Mouse (Mus musculus) ES-Bruce4 (cell line): ENCODE measurements at regions not wholly inside any gene's neighbourhood (a gene's known extent, or its start where the extent isn't known, plus 50 kb on each side); places are given as distances from the start of the nearest gene placed in this dataset.

Experiments
- CTCF ChIP-seq: IDR thresholded peaks from one replicate; pipeline ENCODE4 v1.8.1; 2011; ENCODE audit warnings: low read depth, low read length
- EP300 ChIP-seq: IDR thresholded peaks from 2 replicates; pipeline ENCODE4 v1.6.1; 2011; ENCODE audit warnings: low read depth, low read length; ENCODE audit not compliant: insufficient read depth
- POLR2A ChIP-seq: IDR thresholded peaks from one replicate; pipeline ENCODE4 v1.8.1; 2011; ENCODE audit warnings: low read length; ENCODE audit not compliant: insufficient read depth

GRCm38 (mm10) chr4:10692860-10693259 lies 181.4 kb upstream of the 2610301B20Rik start:
- TF ChIP-seq CTCF (no peak), EP300 (no peak), POLR2A (no peak)
